Mouse (Mus musculus) inflammation-experienced regulatory T-cells, adult 6 months (primary cell): ENCODE measurements around the gene Tbca. TPM values are rescaled to one million over a fixed set of nuclear protein-coding genes. Genes with fewer than 3 reads are reported as not detected.

ENCODE experiments used
- ATAC-seq: one replicate; pipeline ENCODE4 v1.8.0; 2017
- polyA plus RNA-seq, 3 experiments: library from polyadenylated mRNA; unstranded; fragments of 100-300 nt; shearing (Covaris generic); gene quantifications; one replicate each; pipeline ENCODE4 v1.2.1; 2017

Tbca gene
- 100 to 1,000 TPM; 229 to 298 (median 264) TPM for polyA plus RNA-seq

DNA sequence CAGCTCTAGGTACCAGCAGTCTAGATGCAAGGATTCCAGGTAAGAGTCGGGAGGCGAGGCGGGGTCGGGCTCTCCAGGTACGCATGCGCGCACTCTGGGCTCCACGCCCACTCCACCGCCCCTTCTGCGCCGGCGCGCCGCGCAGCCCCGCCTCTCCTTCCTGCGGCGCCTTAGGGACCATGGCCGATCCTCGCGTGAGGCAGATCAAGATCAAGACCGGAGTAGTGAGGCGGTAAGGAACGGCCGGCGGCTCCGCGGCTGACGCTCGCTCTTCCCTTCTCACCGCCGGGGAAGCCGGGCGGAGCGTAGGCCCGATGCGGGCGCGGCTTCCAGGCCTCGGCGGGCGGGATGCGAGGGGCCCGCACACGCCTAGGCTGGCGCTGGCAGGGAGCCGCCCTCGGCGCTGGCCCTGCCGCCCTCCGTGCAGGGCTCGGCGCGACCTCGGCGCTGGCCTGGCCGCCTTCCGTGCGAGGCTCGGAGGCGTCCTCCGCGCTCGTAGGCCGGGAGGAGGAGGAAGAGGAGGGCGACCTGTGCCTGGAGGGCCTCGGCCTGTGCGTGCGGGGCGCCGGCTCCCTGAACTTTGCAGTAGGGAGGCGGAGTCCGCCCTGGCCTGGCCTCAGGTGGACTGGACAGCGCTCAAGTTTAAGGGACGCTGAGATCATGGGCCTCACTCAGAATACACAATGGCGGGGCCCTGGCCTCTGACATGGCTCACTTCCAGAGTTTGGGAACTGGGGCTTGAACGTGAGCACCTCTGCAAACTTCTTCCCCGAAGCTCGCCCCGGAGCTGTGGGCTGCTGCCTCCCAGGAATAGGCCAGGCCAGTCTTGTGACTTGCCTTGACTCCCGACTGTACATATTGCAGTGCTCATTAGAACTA, at the start of gene Tbca:
TSS of gene Tbca (plus strand) at position 140 of the 879 bp plus-strand sequence.
- ATAC-seq, result peak; percentile 95

DNA sequence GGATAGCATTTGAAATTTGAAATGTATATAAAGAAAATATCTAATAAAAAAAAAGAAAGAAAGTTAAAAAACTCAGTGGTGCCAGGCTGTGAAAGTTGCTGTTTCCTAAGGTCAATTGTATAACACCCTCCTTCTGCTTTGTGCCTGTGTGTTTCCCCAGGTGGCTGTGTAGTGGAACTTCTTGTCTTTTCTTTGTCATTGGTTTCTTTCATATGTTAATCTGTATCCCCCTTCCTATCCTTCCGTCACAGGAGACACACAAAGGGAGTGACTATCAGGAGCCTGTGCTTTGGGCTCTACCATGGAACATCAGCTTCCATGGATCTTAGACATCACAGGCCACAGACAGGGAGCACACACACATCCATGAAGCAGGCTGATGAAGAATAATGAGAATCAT, 43.5 kb upstream of the Tbca start:
- ATAC-seq, result no peak

DNA sequence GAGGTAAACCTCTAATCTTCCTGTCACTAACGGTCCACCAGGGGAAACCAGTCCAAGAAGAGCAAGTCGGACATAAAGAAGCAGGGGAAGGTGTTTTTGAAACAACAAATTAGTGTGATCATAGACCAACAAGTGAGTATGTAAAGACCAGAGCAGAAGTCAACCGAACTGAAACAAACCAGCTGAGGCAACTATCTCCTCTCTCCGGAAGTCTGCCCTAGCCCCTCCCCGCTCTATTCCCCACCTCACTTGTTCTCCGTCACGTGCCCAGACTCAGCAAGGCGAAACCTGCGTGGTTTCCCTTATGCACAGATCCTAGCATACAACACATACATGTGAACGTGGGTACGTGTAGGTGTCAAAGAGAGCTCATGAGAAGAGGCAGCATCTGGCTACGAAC, 22.9 kb upstream of the Tbca start:
- ATAC-seq, result no peak

DNA sequence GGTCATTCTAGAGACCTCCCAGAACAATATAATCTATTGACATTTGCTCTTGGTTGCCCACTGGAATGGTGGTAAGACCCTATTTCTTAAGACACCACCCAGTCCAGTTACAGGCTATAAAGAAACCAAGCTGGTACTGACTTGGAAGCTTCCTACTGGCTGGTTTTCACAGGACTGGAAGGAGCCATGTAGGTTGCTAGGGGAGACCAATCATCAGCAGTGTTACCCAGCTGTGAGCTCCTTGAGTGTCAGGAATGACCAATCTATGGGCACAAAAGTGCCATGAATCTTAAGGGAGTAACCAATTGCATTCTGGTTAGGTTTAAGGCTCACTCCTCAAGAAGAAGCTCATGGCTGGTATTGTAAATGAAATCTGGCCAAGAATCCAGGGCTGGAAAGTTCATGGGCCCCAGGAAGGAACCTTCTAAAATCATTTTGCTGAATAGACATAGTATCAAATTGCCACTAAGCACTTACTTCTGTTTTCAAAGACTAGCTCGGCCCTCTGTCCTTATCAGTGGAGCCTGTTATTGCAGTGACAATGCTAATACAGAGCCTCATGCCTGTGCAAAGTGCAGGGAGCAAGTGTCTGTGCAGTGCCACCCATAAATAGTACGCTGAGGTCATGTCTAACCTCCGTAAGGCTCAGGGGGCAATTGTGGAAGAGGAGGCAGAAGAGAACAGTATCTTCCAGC, 20.1 kb upstream of the Tbca start:
- ATAC-seq, result no peak

DNA sequence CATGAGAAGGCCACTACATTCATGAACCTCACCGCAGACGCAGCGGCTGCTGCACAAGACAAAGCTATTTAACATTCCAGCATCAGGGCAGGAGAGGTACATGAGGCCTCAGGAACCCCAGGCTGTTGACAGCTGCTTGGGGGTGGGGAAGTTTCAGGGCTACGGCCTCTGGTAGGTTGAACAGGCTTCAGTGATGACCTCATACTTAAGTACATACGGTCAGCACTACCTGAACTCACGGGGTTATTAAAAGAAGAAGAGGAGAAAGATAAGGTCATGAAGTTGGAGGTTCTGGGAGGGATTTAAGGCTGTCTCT, 19.6 kb upstream of the Tbca start:
- ATAC-seq, result no peak

DNA sequence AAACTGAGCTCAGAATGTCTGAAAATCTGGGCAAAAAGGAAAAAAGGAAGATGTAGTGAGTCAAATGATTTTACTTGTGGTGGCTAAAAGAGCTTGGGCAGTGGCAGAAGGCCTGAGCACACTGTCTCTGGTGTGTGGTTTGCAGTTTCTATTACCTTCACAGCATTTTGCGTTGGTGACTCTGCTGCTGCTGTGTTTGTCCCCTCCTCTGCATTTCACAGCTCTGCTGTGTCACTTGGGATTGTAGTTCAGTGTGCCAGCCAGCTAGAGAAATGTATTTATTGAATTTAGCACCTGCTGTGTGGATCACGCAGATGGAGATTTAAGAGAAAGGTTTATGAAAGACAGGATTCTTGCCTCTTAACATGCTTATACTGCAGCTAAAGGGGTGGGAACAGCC, 1.8 kb upstream of the Tbca start:
- no peak for ATAC-seq

DNA sequence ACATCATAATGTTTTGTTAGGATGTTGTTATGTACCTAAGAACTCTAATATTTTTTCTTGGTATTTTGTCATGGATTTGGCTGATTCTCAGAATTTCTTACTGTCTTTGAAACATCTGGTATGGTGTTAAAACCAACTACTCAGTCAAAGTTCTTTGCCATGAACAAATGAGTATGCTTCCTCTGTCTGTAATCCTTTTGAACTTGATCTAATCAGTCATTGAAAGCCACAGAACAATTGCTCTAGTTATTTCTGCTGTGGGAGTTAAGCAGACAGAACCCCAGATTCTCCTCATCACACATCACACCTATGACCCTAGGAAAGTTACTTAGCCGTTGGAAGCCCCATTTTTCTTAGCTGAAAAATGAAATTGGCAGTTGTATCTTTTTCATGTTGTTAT, 6.0 kb downstream of the Tbca start:
- peak; percentile 42 for ATAC-seq

DNA sequence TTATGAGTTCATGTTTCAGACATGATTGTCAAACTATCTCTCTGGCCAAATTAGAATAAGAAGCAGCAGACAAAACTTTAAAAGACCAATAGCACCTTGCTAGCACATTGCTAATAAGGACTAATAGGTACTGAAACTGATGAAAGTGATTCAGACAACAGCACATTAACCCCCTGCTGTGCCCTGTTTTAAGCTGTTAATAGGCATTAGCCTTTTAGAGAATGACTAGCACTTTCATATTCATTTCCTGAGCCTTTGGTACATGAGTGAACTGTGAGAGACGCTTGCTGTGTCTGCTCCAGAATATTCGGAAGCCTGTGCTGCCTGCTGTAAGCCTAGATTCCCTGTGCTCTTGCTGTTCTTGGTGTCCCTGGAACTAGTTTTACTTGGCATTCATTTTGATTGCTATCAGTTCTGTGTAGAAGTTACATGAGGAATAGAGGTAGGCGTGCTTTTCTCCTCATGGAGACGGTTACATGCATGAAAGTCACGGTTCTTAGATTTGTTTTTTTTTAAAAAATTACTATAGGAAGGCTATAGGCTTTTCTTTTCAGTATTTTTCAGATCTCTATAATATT, 14.9 kb downstream of the Tbca start:
- ATAC-seq, result no peak

DNA sequence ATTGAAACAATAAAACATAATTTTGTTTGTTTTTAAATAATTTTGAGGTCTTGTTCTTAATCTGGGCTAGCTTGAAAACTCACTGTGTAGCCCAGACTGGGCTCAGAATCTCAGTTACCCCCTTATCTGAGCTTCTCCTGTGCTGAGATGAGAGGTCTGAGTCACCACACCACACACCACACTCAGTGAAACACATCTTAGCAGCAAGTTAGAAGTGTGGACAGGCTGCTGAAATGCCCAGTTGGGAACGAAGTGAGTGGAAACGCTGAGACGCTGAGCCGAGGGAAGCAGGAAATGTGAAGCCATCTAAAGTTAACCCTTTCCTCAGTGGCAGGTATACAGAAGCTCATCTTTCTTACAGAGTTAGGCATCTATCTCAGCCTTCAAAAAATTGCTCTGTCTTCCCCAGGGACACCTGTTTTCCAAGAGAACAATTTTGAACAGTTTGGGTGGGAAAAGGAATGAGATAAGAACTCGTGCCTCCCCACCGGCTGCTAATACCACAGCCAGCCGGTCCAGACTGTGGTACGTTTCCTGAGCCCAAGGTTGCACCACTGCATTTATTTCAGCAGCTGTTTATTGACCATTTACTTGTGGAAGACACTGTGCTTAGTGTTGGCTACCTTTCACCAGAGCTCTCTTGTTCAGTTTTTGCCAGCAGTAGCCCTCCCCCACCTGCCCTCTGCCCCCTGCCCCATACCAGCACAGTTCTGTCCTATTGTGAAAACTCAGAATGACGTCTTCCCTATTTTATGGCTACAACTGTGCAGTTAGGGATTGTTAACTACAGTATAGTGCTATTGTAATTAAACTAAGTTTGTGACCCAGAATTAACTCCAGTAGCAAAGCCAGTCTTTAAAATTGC, 17.8 kb downstream of the Tbca start:
- ATAC-seq, result no peak

DNA sequence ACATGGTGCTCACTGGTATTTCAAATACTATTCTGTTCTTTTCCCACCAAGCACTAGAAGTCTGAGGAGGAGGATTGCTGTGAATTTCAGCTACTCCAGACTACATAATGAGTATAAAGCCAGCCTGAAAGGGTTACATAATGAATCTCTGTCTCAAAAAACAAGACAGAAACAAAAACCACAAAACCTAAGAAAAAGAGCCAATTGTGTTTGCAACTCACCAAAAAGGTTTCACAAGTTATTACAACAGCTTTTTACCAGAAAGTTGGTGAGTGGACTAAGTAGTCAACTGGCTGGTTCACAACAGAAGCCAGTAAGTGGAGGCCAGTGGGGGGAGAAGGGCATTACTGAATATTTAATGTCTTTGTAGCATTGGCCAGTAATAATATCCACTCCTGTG, 19.9 kb downstream of the Tbca start:
- no peak for ATAC-seq

DNA sequence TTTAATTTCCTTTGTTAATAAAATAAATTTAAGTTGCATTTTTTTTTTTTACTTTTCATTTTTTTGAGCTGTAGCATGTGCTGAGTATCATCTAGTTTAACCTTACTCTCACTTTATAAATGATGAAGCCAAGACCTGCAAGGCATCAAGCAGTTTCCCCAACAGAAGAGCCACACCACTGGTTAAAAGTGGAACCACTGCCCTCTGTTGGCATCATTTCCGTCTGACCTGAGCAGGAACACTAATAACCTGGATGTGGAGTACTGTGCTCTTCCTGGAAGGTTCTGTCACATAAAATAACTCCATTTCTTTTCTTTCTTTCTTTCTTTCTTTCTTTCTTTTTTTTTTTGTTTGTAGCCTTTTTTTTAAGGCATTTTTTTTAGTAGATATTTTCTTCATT, 21.0 kb downstream of the Tbca start:
- ATAC-seq, result no peak

DNA sequence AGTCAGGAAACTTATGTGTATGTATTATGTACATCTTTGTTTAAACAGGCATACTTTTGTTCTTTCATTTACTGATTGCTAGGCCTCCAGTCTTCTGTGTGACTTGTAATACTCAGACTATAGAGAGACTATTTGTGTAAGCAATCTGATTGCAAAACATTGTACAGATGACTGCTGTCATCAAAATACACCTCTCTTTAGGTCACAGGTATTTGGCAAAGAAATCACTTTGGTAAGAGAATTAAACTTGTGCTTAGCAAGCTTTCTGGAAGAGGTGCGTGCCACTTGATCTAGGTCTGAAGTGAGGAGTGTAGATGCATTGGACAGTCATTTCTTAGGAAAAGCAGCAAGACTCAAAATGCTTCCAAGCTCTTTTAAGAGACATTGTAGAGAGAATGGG, 22.7 kb downstream of the Tbca start:
- ATAC-seq, result no peak

DNA sequence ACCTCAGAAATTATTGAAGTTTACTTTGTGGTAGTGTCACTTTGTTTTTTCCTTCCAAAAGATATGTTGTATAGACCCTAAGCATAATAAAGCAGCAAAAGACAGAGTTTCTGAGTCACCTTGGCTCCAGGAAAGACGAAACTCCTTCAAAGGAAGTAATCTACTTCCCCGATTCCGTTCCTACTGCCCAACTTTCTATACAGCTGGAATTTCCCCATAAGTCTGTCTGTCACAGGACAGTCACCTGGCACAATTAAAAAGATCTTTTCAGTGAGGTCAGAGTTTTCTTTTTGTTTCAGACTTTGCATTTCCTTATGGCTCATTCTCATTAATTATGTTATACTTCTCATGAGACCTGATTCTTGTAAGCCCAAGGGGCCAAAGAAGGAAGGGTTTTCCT, 25.1 kb downstream of the Tbca start:
- ATAC-seq, result no peak

DNA sequence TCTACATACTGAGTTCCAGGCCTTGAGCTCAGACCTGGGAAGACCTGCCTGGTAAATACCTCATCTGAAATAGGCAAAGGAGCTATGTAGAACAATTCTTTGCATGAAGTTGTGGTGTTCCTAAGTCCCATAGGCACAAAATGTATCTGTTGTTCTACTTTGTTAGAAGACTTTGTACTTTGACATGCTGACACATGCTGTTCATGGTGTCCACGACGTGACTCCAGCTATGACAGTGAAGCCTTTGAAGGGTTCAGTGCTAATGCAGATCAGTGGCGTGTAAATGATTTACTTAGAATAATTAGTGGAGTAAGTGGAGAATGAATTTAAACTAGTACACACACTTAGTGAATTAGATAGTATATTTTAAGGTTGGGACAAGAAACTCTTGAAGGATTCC, 31.8 kb downstream of the Tbca start:
- ATAC-seq, result no peak

DNA sequence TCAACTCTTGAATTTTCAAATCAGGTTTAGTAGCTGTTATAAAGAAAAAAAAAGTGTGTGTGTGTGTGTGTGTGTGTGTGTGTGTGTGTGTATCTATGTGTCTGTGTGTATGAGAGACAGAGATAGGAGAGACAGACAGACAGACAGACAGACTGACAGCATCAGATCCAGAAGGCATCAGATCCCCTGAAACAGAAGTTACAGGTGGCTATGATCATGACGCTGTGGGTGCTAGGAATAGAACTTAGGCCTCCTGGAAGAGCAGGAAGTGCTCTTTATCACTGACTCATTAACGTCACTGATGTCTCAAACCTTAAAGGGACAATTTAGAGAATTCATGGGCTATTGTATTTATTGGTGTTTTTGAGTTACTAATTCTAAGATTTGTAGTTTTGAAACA, 32.2 kb downstream of the Tbca start:
- no peak for ATAC-seq

DNA sequence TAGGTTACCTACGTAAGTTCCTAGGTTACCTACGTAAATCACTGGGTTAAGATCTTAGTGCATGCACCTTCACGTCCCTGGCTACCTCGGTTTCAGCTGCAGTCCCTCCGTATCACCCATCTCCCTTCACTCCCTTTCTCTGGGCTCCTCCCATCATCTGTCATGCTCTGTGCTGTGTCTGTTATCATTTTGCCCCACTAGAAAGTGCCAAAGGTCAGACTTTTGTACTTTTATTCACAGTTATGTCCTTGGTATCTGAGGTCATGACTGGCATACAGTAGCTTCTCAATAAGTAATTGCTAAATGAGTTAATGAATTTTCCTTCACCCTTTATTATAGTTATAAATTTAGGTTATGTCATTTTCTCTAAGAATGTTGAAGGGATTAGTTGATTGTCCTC, 37.7 kb downstream of the Tbca start:
- peak; percentile 27 for ATAC-seq

DNA sequence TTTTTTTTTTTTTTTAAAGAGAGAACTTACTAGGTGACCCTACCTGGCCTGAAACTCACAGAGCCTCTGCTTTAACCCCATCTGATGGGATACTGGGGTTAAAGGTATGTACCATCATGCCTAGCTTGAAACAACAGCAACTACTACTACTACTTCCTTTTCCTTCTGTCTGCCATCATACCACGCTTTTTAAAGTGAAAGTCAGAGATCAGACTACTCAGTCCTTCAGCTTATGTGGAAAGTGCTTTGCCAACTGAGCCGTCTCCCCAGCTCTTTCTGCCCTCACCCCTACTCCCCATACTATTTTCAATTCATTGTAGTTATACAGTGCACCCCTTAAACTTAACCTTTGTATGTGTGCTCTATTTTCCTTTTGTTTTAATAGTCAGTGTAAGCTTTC, 38.3 kb downstream of the Tbca start:
- peak; percentile 52 for ATAC-seq

DNA sequence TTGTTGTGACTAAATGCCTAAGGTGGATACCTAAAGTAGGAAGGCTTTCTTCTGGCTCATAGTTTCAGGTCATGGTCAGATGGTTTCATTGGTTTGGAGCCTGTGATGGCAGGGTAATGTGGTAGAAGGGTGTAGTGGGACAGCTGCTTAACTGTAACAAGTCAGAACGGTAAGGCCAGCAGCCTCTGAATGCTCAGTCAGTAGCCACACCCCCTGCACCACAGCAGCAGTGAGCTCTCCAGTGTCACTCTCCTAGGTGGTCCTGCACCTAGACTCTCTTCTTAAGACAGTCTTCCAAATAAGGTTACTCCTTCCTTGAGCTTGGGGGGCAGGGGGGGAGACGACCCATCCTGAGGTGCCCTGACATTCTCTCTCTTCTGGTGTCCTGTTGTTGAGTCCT, 39.1 kb downstream of the Tbca start:
- no peak for ATAC-seq

DNA sequence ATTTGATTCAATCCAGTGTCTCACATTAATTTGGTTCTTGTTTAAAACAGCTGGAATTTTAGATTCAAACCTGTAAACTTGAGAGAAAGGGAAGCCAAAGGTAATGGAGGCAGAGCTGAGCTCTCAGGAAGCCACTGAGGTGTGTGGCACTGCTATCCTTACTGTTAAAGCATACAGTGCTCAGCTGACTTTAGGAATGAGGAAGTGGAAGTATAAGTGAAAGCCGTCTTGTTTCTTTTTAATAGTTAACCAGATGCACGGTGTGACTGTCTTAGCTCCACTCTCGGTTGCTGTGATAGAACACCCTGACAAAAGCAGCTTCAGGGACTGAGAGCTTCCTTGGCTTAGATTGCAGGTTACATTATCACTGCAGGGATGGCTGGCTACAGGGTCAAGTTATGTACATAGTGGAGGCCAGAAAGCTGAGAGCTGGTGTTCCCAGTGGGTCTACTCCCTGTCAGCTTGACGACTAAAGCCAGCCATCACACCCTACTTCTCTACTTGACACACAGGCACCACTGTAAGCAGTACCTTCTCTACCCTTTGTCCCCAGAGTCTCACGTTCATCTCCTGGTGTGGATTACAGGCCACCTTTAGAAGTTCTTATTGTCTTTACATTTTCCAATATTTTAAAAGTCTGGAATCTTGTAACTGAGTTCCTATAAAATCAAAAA, 49.5 kb downstream of the Tbca start:
- no peak for ATAC-seq

DNA sequence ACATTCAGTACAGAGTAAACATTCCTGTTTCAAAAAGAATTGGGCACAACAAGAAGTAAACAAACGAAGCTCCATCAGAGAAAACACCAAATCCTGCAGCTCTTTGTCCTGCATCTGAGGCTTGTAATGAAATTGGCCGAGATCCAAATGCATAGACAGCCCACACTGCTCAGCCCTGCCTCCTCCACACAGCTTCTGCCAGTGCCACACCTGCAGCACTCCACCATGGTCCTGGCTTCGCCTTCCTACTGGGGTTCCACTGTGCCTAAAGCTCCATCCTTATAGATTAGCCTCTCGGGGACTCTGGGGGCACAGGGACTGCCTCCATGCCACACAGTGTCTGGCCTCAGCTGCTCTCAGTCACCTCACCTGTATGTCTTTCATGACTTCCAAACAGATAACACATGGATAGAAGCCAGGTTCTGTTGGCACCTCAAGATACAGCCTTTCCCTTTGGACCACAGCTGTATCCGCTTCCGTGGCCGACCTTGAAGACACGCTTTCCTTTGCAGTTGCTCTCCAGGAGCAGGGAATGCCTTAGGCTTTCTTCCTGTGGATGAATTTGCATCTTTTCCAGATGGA, 50.1 kb downstream of the Tbca start:
- ATAC-seq, result no peak

DNA sequence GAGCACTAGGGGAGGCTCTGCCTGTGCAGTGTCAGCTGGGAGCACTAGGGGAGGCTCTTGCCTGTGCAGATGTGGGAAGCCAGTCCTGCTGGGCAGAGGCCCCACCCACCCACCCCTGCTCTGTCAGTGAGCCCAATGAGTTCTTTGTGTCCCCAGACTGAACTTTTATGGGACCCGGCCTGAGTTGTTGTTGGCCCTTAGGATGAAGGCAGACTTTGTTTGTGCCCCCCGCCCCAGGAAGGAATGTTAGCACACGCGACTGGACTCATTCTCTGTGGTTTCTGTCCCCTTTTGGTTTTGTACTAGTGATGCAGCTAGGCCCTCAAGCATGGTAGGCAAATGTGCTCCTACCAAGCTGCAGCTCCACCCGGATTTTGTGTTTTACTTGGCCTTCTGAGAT, 54.5 kb downstream of the Tbca start:
- ATAC-seq, result no peak

DNA sequence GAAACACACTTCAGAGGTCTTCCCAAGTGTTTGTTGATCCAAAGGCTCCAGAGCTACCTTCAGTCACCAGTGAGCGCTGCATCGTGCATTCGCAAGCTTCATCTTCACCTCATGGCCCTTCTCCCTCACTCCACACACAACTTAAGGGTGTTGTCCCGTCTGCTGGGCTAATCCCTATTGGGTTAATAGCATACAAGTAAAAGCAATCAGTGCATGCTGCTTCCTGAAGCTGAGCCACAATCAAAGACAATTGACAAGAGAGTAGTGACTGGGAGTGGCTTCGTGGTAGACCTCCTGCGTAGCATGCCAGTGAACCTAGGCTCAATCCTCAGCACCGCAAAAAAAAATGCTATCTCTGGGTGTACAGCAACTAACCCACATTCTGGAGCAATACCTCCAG, 59.2 kb downstream of the Tbca start:
- no peak for ATAC-seq
